Mouse (Mus musculus) megakaryocyte, embryonic 14.5 days (primary cell): ENCODE measurements around the gene Rprml.

Experiments
- FLI1 ChIP-seq: IDR thresholded peaks from 2 replicates; pipeline ENCODE4 v1.6.1; 2012; ENCODE audit warnings: low read length, inconsistent platforms, mixed read lengths
- GATA1 ChIP-seq: IDR thresholded peaks from 3 replicates; pipeline ENCODE4 v1.6.1; 2012; ENCODE audit warnings: mixed read lengths, low read length, inconsistent platforms, borderline replicate concordance

DNA sequence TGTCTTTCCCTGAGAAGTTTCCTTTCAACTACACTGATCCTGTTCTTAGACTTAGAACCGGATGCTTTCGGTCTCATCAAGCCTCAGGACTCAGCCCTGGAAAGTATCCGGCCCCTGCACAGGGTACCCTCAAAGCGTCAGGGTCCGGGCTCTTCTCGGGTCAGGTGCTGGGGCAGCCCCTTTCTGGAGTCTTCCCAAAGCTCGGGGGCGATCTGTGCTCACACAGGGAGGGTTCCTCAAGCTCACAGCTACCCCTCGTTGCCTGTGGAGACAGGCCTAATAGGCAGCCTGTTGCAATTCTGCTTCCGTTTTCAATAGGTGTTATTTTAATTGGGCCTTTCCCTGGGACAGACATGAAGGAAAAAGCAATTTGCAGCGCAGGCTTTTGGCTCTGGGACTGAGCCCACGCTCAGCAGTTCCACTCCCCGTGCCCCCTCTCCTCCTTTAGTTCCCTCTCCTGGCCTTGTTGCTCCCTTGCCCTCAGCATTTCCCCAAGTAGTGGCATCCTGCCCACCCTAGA, 17.6 kb downstream of the Rprml start:
- TF ChIP-seq GATA1 (no peak), FLI1 (no peak)
